Comparison of ENCODE assay signal across 8 mouse cellular contexts in the genomic region with DNA sequence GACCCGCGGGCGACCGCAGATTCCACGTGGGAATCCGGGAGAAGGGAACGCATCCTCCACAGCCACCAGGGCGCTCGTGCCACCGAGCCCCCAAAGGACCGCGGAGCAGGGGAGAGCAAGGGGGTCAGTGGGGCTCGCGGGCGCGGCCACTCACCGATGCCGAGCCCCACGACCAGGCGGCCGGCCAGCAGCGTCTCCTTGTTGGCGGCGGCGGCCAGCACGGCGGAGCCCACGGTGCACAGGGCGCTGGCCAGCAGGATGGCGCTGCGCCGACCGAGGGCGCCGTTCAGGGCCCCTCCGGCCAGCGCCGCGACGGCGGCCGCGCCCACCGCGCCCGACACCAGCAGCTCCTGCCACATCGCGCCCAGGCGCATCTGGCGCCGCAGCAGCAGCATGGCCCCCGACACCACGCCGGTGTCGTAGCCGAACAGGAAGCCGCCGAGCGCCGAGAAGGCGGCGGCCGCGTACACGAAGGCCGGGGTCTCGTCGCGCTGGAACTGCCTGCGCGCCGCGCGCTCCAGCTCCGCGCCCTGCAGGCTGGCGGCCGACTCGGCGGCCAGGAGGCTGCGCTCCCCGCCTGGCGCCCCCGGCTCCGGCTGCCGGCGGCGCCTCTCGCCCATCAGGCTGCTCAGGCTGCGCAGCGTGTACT. TPM values are rescaled to one million over a fixed set of nuclear protein-coding genes. Genes with fewer than 3 reads are reported as not detected.
A peak's percentile ranks its signal among the peaks of the same experiment; 100 is the strongest.
DNase-seq lines count a peak whose midpoint lies in the region; ATAC-seq and TF ChIP-seq lines count a peak whose summit lies in the region.

No protein-coding gene starts in this region.

- H3K27me3 ChIP-seq in forebrain, embryonic 13.5 days: peaks cover 12% of the 10 kb centered on the region
- peaks cover 2% of the 10 kb centered on the region for H3K27me3 ChIP-seq in hindbrain, embryonic 11.5 days (ENCODE audit: control insufficient read depth, insufficient read depth, low read length)
- peaks cover 30% of the 10 kb centered on the region for H3K27me3 ChIP-seq in liver, embryonic 14.5 days (ENCODE audit: control insufficient read depth, insufficient read depth, low read length)
- H3K27me3 ChIP-seq in neural tube, embryonic 13.5 days: peaks cover 19% of the 10 kb centered on the region

- DNase-seq in gastrocnemius, adult 18-20 months (ENCODE audit: low spot score): peak; percentile 9
- no peak for DNase-seq in gastrocnemius, postnatal 25 days
- DNase-seq in hindbrain, embryonic 11.5 days (ENCODE audit: low spot score): no peak
- no peak for DNase-seq in liver, embryonic 14.5 days (ENCODE audit: low read depth in 3 of 3, low spot score in 3 of 3)
- DNase-seq in adipocyte (ENCODE audit: low spot score): no peak

- H3K4me3 ChIP-seq in bone marrow macrophage, adult 2 months (ENCODE audit: insufficient read depth, low read length): peak overlapping the region; percentile 64
- peak overlapping the region; percentile 78 for H3K4me3 ChIP-seq in forebrain, embryonic 13.5 days
- peak overlapping the region; percentile 58 for H3K4me3 ChIP-seq in hindbrain, embryonic 11.5 days (ENCODE audit: low read depth, low read length)
- H3K4me3 ChIP-seq in liver, embryonic 14.5 days (ENCODE audit: insufficient read depth in 1 of 2, low read depth in 2 of 2, low read length in 2 of 2): peak overlapping the region; percentile 43
- H3K4me3 ChIP-seq in neural tube, embryonic 13.5 days: peak overlapping the region; percentile 72

- ATAC-seq in forebrain, embryonic 13.5 days: no peak; the same call in 1 of the 2 replicates
- peak; percentile 94 for ATAC-seq in hindbrain, embryonic 11.5 days (ENCODE audit: low FRiP score)
- ATAC-seq in liver, embryonic 14.5 days (ENCODE audit: insufficient read depth): peak; percentile 67
- peak; percentile 91 for ATAC-seq in neural tube, embryonic 13.5 days (ENCODE audit: low read depth)

- H3K9me3 ChIP-seq in forebrain, embryonic 13.5 days (replicated peaks): no peaks in the 10 kb centered on the region
- H3K9me3 ChIP-seq in hindbrain, embryonic 11.5 days (ENCODE audit: control insufficient read depth, low read length): no peaks in the 10 kb centered on the region
- H3K9me3 ChIP-seq in liver, embryonic 14.5 days (ENCODE audit: control insufficient read depth, low read length): no peaks in the 10 kb centered on the region
- no peaks in the 10 kb centered on the region for H3K9me3 ChIP-seq in neural tube, embryonic 13.5 days

- peak overlapping the region; percentile 95 for H3K4me2 ChIP-seq in forebrain, embryonic 13.5 days
- peak overlapping the region; percentile 95 for H3K4me2 ChIP-seq in hindbrain, embryonic 11.5 days (replicated peaks; ENCODE audit: low read depth, low read length)
- H3K4me2 ChIP-seq in liver, embryonic 14.5 days (ENCODE audit: low read depth): peak overlapping the region; percentile 67
- peak overlapping the region; percentile 91 for H3K4me2 ChIP-seq in neural tube, embryonic 13.5 days

- H3K4me1 ChIP-seq in bone marrow macrophage, adult 2 months (ENCODE audit: control insufficient read depth, insufficient read depth, low read length): no peaks in the 10 kb centered on the region
- H3K4me1 ChIP-seq in forebrain, embryonic 13.5 days: peaks cover 29% of the 10 kb centered on the region
- peaks cover 4% of the 10 kb centered on the region; the same call in 1 of the 2 replicates for H3K4me1 ChIP-seq in hindbrain, embryonic 11.5 days (replicated peaks; ENCODE audit: control insufficient read depth, insufficient read depth, low read length)
- H3K4me1 ChIP-seq in liver, embryonic 14.5 days (replicated peaks; ENCODE audit: control insufficient read depth in 2 of 2, insufficient read depth in 2 of 2, low read length in 1 of 2): no peaks in the 10 kb centered on the region
- H3K4me1 ChIP-seq in neural tube, embryonic 13.5 days (replicated peaks): peaks cover 33% of the 10 kb centered on the region

- TF ChIP-seq EP300 in liver, embryonic 14.5 days (IDR thresholded peaks at IDR 0.05; ENCODE audit: low read depth): no peak

- H3K36me3 ChIP-seq in forebrain, embryonic 13.5 days (ENCODE audit: poor library complexity, severe bottlenecking): no peaks in the 10 kb centered on the region
- no peaks in the 10 kb centered on the region for H3K36me3 ChIP-seq in hindbrain, embryonic 11.5 days (ENCODE audit: control insufficient read depth, insufficient read depth, low read length)
- no peaks in the 10 kb centered on the region for H3K36me3 ChIP-seq in liver, embryonic 14.5 days (replicated peaks; ENCODE audit: control insufficient read depth, insufficient read depth, low read depth)
- H3K36me3 ChIP-seq in neural tube, embryonic 13.5 days: no peaks in the 10 kb centered on the region

- TF ChIP-seq CTCF in bone marrow macrophage, adult 2 months (IDR thresholded peaks at IDR 0.05; ENCODE audit: low read depth, low read length): no peak
- no peak for TF ChIP-seq CTCF in liver, embryonic 14.5 days (IDR thresholded peaks at IDR 0.05; ENCODE audit: low read depth)

- H3K9ac ChIP-seq in forebrain, embryonic 13.5 days: peak overlapping the region; percentile 84
- H3K9ac ChIP-seq in hindbrain, embryonic 11.5 days (ENCODE audit: low read depth, low read length): peak overlapping the region; percentile 70
- H3K9ac ChIP-seq in liver, embryonic 14.5 days (replicated peaks): no peak overlapping the region
- peak overlapping the region; percentile 89 for H3K9ac ChIP-seq in neural tube, embryonic 13.5 days

- TF ChIP-seq POLR2A in bone marrow macrophage, adult 2 months (IDR thresholded peaks at IDR 0.05; ENCODE audit: borderline replicate concordance, low read depth, low read length): no peak

- H3K27ac ChIP-seq in bone marrow macrophage, adult 2 months (ENCODE audit: insufficient read depth, low read depth, low read length): no peak overlapping the region
- H3K27ac ChIP-seq in forebrain, embryonic 13.5 days: peak overlapping the region; percentile 78
- H3K27ac ChIP-seq in hindbrain, embryonic 11.5 days (ENCODE audit: low read depth, low read length): peak overlapping the region; percentile 60; the same call in 1 of the 2 replicates
- H3K27ac ChIP-seq in liver, embryonic 14.5 days: no peak overlapping the region
- peak overlapping the region; percentile 88 for H3K27ac ChIP-seq in neural tube, embryonic 13.5 days (replicated peaks)

- under 1% methylated on average over 61 of the region's 91 CpGs for WGBS in forebrain, embryonic 13.5 days
- WGBS in hindbrain, embryonic 11.5 days: under 1% methylated on average over 66 of the region's 91 CpGs
- under 1% methylated on average over 79 of the region's 91 CpGs for WGBS in liver, embryonic 14.5 days (ENCODE audit: insufficient replicate concordance)
- WGBS in neural tube, embryonic 13.5 days: under 1% methylated on average over 87 of the region's 91 CpGs

RNA-seq across cellular contexts. Expression of a gene that starts 0.5 kb away (rescaled TPM):
- total RNA-seq in gastrocnemius, adult 18-20 months (2021): under 1 TPM; 0.68 to 0.90 TPM
- total RNA-seq in gastrocnemius, postnatal 25 days (2021): 1 to 10 TPM; 1.2 to 1.6 TPM
- 0.17 TPM in 1 of 2 replicates, not detected in the other for polyA plus RNA-seq in bone marrow macrophage, adult 2 months (2012; ENCODE audit: insufficient read depth, insufficient read length, missing spikeins)
- 1.7 and 2.0 TPM in 2 replicates for polyA plus RNA-seq in forebrain, embryonic 13.5 days (2015; fragmentation: Nextera tagmentation; extraction: Ambion mirVana)
- 1.5 and 1.8 TPM in 2 replicates for polyA plus RNA-seq in hindbrain, embryonic 11.5 days (2014; fragmentation: Nextera tagmentation; extraction: Ambion mirVana)
- polyA plus RNA-seq in liver, embryonic 14.5 days (2012; rRNA removed): 0.08 TPM in 2 replicates
- 0.05 and 0.08 TPM in 2 replicates for polyA plus RNA-seq in liver, embryonic 14.5 days (2014; fragmentation: Nextera tagmentation; extraction: Ambion mirVana)
- polyA plus RNA-seq in neural tube, embryonic 13.5 days (2015; fragmentation: Nextera tagmentation; extraction: Ambion mirVana): 2.1 and 2.5 TPM in 2 replicates

Comparison
In these comparisons a context has a peak if more than half of its experiments do, and no peak if none do; other contexts are left out.
1. H3K27ac ChIP-seq: peak in forebrain, embryonic 13.5 days (single experiment), hindbrain, embryonic 11.5 days (single experiment) and neural tube, embryonic 13.5 days (single experiment); none in bone marrow macrophage, adult 2 months (single experiment) and liver, embryonic 14.5 days (single experiment).
2. Peak in every context shown above with its lines, with median percentiles within 50 percentile points of each other: H3K4me3 ChIP-seq and H3K4me2 ChIP-seq.